Mouse (Mus musculus): ENCODE results near the gene Lbp. TPM values are rescaled to one million over a fixed set of nuclear protein-coding genes. Genes with fewer than 3 reads are reported as not detected.

Lbp gene
- total RNA-seq, 2 experiments from 2014 or later = 2.3 to 8.0 TPM

DNA sequence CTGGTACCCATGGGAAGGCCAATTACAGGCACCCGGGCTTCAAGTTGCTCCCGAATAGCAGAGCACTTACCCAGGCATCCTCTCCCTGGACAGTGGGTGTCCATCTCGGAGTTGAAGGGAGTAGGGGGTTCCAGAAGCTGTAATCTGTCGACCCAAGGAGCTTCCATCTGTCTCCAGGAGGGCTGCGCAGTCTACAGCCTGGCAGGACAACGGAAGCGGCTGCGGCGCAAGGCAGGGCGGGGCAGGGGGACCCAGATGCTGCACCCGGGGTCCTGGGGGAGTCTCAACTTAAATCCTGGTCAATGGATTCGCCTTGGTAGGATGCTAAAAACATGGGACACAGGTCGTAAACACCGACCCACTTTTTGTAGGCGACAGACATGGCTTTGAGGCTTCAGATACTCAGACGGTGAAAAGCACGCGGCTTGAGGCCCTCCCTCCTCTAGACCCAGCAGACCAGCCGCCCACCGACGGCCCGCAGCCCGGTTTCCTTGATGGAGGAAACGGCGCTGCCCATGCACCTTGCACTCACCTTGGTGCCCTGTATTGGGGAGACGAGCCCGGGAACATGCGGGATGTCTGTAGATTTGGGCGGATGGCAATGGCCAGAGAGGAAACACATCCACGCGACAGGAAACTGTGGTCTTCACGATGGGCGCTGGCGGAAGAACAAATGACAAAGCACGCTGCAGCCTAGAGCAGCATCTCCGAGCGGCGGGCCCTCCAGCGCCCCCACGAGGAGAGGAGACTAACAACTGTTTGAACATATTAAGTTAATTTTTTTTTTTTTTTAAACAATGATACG lies 54.8 kb downstream of the Lbp start:
- peak; percentile 89 to 92 for DNase-seq (ENCODE audit: low spot score in 2 of 2)

DNA sequence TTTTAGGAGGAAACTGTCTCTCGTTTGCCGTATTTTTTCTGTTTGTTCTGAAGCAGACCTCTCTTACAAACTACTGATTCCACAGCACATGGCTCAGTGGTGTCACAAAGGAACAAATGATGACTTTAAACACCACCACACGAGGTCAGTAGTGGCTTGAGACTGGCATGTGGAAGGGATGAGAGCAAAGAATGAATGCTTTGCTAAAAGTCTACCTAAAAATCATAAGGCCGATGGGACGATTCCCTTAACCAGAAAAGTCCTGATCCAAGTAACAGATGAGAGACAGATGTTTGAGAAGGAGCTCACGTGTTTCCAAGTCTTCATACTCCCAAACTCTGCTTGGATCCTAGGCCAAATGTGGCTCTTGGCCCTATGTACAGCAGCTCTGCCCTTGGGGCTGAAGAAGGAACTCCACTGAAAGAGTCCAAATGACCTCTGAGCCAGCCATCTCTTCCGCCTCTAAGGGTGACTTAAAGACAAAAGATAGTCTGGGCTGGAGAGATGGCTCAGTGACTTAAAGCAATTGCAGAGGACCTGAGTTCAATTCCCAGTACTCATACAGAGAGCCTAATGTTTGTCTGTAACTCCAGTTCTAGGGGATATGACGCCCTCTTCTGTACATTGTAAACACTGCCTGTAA lies 55.5 kb downstream of the Lbp start:
- DNase-seq (ENCODE audit: low spot score in 2 of 2) = peak in 1 of 2 experiments; percentile 41

DNA sequence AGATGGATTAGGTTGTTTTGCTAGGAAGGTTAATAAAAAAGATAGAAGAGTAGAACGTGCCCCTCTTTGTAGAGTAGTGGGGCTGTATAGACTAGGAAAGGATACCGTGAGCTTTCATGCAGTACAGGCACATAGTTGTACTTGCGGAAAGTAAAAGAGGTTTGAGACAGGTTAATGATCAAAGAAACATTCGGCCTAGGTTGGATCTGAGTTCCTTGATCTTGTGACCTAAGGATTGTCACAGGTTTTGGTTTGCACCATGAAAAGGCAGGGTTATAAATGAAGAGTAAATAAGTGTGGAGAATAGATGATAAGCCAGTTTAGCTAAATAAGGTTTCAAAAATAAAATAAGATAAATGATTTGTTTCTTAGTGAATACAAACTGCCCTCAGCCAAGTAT lies 57.9 kb downstream of the Lbp start:
- DNase-seq (ENCODE audit: low spot score in 2 of 2) = no peak

DNA sequence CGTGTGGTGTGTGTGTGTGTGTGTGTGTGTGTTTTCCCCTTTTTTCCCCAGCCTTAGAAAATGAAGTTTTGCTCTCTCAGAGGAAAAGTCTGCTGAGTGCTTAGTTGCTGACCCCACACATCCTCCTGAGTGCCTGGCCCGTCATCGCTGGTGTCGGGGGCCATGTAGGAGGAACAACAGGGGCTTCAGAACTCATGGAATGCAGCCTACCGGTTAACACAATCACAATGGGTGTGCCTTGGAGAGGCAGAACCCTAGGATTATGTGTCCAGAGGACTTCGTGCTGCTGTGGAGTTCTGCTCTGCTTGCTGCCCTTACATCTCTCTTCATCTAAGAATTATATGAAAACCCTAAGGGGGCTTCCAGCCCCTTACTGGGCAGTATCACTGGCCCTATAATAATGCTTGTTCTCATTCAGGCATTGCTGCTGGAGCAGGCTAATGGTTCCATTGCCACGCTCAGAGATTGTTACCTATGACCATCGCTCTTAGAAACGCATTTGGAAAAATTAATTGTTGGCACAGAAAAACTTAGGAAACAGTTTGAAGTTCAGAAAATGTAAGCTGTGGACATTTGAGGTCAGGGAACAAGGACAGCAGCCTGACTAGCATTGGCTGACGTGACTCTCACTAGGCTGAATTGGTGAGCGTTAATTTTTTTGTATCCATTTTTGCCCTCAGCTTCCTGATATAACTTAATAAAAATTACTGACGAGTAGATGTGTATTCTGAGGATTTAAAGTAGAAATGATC lies 59.0 kb downstream of the Lbp start:
- no peak for DNase-seq (ENCODE audit: low spot score in 2 of 2)

DNA sequence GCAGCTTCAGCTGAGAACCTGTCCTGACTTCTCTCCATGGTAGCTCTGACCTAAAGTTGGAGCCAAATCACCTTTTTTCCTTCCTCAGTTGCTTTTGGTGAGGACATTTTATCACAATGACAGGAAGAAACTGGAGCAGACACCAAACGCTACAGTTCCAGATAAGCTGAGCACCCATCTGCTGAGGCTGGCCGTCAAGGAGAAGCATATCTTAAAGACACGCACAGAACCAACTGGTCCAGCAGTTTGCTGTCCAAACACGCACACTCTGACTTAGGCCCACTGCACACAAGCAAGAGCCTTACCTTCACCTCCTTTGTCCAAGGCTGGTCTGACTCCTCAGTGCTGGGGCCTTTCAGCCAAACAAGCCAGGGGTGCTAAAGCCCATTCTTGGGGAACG lies 61.4 kb downstream of the Lbp start:
- DNase-seq (ENCODE audit: low spot score in 2 of 2) = no peak

DNA sequence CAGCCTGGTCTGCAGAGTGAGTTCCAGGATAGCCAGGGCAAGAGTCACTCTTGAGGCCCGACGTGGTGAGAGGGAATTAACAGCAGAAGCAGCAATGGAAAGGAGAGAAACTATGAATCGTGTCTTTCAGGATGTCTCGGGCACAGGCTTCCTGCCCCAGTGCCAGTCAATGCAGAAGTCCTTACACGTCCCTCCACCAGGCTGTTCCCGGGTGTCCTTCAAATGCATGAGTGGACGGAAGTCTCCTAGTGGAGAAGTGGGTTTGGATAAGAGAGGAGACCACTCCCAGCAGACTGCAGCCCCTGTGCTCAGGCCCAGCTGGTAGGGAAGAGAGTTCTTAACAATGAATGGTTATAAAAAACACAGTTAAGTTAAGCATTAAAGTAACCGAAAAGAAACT lies 62.0 kb downstream of the Lbp start:
- DNase-seq (ENCODE audit: low spot score in 2 of 2) = no peak

DNA sequence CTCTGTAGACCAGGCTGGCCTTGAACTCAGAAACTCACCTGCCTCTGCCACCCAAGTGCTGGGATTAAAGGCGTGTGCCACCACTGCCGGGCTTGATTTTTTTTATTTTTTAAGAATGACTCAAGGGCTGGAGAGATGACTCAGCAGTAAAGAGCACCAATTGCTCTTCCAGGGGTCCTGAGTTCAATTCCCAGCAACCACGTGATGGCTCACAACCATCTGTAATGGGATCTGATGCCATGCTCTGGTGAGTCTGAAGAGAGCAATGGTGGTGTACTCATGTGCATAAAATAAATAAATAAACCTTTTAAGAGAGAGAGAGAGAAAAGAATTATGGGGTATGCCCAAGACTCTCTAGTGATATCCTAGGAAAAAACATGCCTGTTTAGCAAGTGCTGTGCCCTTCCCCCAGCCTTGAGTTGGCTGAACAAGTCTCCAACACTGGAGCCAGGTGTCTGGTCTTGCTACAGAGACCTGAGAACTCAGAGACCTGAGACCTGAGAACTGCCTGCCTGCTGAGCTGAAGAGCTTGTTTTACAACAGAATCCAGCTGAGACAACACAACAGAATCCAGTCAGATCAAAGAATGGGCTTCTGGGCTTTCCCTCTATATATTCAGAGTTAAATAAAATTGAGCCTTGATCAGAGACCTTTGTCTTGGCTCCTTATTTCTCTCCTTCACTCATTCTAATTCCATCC lies 63.3 kb downstream of the Lbp start:
- no peak for DNase-seq (ENCODE audit: low spot score in 2 of 2)

DNA sequence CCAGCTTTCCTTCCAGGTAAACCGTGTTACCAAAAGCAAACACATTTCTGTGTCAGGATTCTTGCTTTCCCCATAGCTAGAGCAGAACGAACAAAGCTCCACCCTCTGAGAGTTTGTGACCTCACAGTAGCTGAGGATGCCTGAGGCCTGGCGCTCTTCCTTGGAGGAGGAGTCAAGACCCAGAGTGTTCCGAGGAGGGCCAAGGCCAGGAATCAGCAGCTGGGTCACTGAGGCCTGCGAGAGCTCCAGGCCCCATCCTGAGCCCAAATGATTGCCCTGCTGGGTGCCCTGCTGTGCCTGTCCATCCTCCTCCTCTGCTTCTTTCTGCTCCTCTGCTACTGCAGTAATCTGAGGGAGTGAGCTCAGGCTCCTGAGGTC lies 63.9 kb downstream of the Lbp start:
- no peak for DNase-seq (ENCODE audit: low spot score in 2 of 2)

DNA sequence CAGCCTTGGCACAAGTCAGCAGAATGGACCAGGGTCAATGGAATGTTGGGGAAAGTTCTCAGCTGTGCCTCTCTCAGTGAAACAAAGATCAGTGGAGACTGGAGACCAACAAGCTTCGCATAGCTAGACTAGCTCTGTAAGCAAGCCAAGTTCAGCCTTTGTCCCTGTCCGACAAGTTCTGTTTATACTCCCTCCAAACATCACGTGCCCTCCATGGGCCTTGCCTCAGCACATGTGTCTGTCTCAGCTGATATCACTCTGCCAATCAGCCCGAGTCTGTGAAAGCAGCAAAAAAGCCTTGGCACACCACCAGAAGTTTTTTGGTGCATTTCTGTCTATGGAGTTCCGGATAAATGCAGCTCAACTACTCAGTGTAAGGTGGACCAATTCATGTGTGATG lies 66.8 kb downstream of the Lbp start:
- DNase-seq (ENCODE audit: low spot score in 2 of 2) = no peak

DNA sequence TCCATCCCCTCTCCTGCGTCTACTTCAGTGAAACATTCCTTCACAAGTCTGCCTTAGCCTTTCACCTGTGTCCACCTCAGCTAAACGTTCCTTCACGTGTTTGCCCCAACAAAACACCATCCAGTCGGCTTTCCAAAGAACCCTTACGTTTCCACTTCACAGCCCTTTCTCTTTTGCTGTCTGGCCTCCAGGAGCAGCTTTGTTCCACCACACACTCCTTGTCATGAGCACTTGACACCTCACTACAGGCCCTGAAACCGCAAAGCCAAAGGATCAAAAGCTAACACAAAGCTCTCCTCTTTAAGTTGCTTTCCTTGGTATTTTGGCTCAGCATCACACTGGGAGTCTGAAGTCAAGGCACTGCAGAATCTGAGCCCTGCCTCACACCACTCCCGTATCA lies 67.2 kb downstream of the Lbp start:
- DNase-seq (ENCODE audit: low spot score in 2 of 2) = no peak

DNA sequence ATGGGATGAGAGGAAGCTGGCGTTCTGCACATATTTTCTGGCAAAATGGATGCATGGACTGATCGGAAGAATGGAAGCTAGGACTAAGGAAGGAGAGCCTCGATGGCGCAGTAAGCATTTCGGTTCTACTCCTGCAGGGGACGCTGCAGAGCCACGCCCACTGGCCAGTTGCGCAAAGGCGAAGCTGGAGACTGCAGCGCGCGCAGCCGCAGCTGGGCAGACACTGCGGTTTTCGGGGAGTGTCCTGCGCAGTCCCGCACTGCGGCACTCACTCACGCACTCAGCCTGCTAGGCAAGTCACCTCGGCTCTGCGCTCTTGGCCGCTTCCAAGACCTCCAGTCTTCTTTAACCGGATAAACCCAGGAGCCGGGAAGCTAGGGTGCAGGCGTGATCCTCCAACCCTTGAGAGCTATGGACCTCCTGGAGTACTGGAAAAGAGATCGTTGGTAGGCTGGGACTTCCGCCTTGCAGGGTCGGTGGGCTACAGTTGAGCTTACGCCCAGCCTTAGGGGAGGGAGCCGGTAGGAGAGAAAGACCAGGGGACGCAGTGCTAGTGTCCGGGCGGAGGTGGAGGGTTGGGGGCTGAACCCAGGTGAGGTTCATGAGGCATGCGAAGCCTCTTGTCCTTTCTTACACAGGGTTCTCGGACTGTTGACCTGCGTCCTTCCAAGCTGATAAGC lies 69.3 kb downstream of the Lbp start, which contains the start of gene Snhg11:
Snhg11 (plus strand) TSS at position 196 of the 680 bp plus-strand sequence.
- peak; percentile 77 to 80 for DNase-seq (ENCODE audit: low spot score in 2 of 2)

DNA sequence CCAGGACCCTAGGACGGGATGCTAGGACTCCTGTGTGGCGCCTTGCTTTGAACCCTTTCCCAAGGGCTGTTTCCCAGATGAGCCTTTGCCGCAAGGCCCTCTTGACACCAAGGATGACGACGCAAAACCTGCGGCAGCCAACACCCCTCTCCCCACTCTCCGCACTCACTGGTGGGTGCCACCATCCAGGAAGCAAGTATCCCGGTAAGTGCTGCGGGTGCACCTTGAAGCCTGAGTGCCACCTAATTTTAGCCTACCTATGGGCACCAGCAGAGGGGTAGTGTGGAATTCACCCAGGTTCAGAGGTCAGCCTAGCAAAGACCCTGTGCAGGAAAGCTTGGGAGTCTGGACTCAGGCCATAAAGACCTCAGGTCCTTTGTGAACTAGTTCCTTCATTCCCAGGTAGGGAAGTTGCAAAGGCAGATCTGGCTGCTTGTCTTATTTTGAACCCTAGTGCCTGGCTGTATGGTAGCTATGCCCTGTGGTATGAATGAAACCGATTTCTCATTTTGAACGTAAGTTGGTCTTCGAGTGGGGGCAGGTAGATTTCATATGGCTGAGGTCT lies 69.9 kb downstream of the Lbp start:
- DNase-seq (ENCODE audit: low spot score in 2 of 2) = no peak

DNA sequence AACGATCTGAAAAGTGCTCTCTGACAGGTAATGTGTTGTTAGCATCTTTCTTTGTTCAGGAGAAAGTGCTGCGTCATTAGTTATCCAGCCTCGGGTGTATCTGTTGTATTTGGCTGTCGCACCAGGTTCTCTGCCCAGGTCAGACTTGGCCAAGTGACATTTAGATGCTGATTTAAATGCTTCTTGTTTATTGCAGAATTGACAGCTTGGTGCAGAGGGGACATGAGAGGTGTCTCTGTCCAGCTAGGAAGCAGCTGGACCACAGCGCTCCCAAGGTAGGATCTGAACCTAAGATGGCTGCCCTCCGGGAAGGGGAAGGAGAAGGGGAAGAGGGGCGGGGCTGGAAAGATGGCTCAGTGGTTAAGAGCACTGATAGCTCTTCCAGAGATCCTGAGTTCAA lies 70.5 kb downstream of the Lbp start:
- DNase-seq (ENCODE audit: low spot score in 2 of 2) = peak in 1 of 2 experiments; percentile 24

DNA sequence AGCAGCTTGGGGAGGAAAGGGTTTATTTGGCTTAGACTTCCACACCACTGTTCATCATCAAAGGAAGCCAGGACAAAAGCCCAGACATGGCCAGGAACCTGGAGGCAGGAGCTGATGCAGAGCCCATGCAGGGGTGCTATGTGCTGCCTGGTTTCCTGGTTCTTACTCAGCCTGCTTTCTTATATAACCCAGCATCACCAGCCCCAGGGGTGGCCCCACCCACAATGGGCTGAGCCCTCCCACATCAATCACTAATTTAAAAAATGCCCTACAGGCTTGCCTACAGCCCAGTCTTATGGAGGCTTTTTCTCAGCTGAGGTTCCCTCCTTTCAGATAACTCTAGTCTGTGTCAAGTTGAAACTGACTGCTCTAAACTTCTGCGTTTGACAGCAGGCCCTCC lies 71.5 kb downstream of the Lbp start:
- DNase-seq (ENCODE audit: low spot score in 2 of 2) = no peak

DNA sequence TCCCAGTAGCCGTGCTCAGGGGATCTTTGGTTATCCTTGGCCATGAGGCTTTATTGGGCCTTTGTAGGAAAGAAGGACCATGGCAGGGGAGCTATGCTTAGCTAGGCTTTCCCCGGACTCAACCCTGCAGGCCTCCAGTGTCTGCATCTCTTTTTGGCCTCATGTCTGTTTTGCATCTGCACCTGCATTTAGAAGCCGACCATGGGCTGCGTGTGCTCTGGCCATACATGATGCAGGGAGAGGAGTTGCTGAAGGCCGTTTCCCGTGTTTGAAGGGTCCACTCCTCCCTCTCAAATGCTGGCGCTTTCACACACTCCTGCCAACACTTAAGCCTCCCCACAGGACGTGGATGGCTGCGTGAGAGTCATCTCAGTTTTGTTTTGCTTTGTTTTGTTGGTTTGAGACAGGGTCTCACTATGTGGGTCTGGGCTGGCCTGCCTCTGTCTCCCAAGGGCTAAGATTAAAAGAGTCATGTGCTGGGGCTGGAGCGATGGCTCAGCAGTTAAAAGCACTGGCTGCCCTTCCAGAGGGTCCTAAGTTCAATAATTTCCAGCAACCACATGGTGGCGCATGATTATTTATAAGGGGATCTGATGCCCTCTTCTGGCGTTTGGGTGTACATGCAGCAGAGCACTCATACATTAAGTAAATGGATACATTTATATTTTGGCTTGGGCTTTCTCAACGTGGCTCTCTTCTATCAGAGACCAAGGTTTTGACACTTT lies 73.2 kb downstream of the Lbp start:
- DNase-seq (ENCODE audit: low spot score in 2 of 2) = peak; percentile 41 to 79

Other genes starting within 250 kb of the Lbp start
- 1 to 10 TPM; 5.8 to 6.0 TPM for gene Tgm2, start 160.1 kb upstream of the Lbp start, total RNA-seq (2021)
- gene D630003M21Rik, start 77.3 kb upstream of the Lbp start, total RNA-seq (2021) = 1 to 10 TPM; 4.7 to 4.9 TPM
- not detected for gene Bpi, start 48.4 kb upstream of the Lbp start, total RNA-seq (2021)
- 100 to 1,000 TPM; 427 to 584 TPM for gene Snhg11, start 69.1 kb downstream of the Lbp start, total RNA-seq (2021)
- 10 to 100 TPM; 78.6 to 80.4 TPM for gene Ralgapb, start 103.4 kb downstream of the Lbp start, total RNA-seq (2021)
- gene Adig, start 196.1 kb downstream of the Lbp start, total RNA-seq (2021) = not detected
- gene Arhgap40, start 206.3 kb downstream of the Lbp start, total RNA-seq (2021) = under 1 TPM in 1 of 2 experiments, not detected in 1; 0.45 TPM